Mouse (Mus musculus) left cerebral cortex, postnatal 25 days (tissue): ENCODE data around the gene Card11. TPM values are rescaled to one million over a fixed set of nuclear protein-coding genes. Genes with fewer than 3 reads are reported as not detected.

ENCODE experiments used
- DNase-seq, 2 experiments: peaks; one replicate each; pipeline ENCODE4 v3.0.0; 2022; ENCODE audit warnings: low spot score in 2 of 2, mixed read lengths in 1 of 2
- intact Hi-C: fragments of 180-260 bp; cut with DNase I; formaldehyde crosslinking; loops from one replicate; pipeline ENCODE4 v1.15.1; 2025
- total RNA-seq, 2 experiments: library from RNA; stranded (reverse); gene quantifications; 2 replicates each; pipeline ENCODE4 v1.2.3; 2021

Gene Card11
- total RNA-seq, 2 experiments from 2014 or later: 0.16 TPM; not detected in 1

DNA sequence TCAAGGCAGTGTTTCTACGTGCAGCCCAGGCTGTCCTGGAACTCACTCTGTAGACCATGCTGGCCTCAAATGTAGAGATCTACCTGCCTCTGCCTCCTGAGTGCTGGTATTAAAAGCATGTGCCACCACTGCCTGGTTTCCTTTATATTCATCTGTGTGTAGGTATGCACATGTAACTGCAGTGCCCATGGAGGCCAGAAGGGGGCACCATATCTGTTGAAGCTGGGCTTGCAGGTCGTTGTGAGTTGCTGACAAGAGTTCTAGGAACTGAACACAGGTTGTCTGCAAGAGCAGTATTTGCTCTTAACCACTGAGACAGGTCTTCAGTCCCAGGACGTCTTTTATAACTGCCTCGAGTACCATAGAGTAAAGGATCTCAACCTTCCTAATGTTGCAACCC is 2.6 kb downstream of the Card11 start:
- intact Hi-C loops: no loop called here
- no peak for DNase-seq

DNA sequence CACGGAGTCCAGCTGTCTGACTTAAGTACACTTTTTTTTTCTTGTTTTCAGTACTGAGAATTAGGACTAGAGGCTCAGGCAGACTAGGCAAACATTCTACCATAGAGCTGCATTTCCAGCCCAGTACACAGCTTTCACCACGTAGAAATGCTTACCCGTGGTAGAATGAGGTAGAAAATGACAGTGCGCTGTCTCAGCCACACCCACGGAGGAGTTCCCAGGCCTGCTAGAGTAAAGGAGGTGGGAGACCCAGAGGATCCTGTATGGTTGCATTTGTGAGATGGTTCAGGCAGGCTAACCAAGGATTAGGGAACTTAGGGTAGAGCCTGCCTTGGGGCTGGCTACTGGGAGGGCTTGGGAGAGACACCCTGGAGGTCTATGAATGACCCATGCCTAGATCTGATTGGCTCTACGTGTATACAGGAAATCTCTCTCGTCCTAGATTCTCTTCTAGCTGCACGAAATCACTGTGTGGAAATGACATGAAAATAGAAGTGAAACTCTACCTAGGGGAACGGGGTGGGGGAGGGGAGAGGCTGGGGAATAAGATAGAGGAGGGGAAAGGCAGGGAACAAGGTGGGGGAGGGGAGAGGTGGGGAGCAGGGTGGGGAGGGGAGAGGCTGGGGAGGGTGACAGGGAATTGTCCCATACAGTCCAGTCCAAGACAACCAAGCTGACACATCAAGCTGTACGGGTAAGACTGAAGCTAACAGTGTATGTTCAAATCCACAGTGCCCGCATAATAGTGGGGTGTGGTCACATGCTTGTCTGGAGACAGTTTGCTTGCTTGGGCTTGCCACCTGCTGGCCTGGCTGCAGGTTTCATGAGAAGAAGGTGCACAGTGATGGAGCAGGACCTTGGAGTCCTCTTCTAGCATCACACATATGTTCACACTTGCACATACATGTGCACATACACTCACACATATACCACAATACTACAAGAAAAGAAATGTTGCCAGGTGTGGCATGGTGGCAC is 8.0 kb downstream of the Card11 start:
- no peak for DNase-seq
- intact Hi-C loops: no loop called here

DNA sequence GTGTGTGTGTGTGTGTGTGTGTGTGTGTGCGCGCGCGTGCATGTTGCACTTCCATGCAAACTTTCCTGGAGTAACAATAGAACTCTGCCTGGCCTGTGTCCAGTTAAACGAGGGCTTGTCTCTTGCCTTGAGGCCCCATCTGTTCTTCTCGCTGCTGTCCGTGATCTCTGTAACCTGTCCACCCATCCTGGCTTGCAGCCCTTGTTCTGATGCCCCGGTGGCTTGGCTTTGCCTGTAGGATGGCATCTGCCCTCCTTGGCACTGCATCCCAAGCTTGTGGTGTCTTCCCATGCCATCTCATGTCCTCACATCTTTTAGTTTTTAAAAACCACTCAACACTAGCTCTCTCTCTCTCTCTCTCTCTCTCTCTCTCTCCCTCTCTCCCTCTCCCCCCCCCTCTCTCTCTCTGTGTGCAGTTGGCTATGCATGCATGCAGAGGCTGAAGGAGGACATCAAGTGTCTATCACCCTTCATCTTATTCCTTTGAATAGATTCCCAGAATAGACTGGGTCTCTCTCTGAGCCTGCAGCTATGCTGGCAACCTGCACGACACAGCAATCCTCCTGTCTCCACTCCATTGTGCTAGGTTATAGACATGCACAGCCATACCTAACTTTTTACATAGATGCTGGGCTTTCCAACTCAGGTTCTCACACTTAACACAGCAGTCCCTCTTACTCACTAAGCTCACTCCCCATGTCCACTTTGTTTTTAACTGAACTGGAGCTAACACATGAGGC is 14.9 kb downstream of the Card11 start:
- DNase-seq: no peak
- intact Hi-C loops: no loop called here

DNA sequence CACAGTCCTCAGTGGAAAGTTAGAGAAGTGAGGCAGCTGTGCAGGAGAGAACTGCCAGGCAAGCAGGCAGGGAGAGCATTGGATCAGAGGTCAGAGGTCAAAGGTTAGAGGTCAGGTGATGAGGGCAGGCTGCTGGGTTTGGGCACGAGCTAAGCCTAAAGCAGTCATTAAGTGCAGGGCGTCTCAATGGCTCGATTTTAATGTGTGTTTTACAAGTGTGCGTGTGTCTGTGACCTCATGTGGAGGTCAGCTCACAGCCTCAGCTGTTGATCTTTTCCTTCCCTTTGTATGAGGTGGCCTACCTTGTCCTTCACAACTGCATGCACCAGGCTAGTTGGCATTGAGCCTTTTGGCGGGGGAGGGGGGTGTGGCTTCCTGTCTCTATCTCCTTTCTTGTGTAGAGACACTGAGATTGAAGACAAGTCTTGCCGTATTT is 19.0 kb downstream of the Card11 start:
- intact Hi-C loops: no loop called here

DNA sequence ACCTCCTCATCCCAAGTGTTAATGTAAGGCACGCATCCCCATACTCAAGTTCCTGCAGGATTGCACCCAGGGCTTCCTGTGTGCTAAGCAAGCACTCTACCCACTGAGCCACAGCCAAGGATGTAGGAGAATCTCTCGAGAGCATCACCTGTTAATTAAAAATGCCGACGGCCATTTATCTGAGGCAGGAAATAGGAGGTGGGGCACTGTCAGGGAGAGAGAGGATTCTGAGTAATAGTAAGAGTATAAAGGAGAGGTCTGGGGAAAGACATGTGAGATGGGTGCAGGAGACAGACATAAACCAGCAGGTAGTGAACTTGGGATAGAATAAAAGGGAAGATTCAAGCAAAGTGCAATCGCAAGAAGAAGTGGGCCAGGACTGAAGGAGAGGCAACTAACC is 19.6 kb downstream of the Card11 start:
- DNase-seq: no peak
- intact Hi-C loops: no loop called here

More for the DNA sequence above, 19.0 kb downstream of the Card11 start:
- no peak for DNase-seq

DNA sequence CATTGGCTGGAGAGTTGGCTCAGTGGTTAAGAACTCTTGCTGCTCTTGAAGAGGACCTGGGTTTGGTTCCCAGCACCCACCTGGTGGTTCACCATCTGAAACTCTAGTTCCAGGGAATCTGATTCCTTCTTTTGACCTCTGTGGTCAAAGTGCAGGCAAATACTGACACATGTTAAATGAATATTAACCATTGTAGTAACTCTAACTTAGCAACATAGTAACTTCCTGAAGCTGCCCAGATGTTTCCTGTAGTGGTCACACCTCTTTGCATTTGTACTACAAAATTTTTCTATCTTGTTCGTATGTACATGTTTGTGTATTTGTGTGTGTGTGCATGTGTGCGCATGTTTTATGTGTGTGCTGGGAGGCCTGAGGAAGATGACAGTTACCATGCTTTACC is 20.3 kb downstream of the Card11 start:
- DNase-seq: no peak
- intact Hi-C loops: no loop called here

DNA sequence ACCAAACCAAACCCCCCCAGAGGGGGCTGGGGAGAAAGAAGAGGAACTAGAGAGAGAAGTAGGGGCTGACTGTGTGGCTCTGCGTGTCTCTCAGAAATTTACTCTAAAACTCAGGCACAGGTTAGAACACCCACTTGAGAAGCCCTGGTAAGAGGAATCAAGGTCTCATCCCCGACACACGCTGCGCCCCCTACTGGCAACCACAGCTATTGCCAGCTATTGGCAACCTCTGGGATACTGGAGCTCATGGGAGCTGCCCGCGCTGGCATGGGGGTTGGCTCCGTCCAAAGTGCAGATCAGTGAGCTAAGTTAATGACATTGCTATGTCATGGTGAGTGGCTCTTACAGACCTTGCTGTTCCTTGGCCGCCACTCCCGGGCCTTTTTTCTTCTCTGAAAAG is 37.4 kb downstream of the Card11 start:
- peak; percentile 26 to 59 for DNase-seq
- intact Hi-C loops: loop anchor here (1.0 to 5.0 kb wide), 3 partner anchors 91 to 116 kb away; no protein-coding TSS in a partner anchor

DNA sequence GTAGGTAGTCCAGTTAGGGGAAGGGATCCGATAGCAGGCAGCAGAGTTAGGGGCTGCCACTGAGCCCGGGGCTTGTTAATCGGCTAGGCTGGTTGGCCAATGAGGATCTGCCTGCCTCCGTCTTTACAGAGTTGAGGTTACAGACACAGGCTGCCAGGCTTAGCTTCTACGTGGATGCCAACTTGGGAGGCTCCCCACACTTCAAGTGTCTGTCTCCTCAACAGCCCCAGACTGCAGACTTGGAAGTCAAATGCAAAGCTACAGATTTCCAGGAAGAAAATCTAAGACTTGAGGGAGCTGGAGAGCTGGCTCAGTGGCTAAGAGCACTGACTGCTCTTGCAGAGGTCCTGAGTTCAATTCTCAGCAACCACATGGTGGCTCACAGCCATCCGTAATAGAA is 39.6 kb downstream of the Card11 start:
- intact Hi-C loops: loop anchor here (5.0 kb wide), 2 partner anchors 88 to 117 kb away; no protein-coding TSS in a partner anchor
- peak in 1 of 2 experiments; percentile 25 for DNase-seq

DNA sequence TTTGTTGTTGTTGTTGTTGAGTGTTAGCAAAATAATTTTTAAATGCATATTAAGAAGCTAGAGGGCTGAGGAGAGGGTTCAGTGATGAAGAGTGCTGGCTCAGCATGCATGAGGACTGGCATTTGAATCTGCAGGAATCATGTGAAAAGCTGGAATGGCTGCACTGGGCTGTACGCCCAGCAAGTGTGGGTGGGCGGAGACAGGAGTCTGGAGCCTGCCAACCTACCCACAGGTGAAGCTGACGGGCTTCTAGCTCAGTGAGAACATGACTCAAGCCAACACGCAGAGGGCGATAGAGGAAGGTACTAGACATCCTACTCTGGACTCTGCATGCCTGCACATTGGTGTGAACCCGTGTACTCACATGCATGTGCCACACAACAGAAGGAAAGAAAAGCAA is 41.2 kb downstream of the Card11 start:
- peak; percentile 34 to 89 for DNase-seq
- intact Hi-C loops: no loop called here

DNA sequence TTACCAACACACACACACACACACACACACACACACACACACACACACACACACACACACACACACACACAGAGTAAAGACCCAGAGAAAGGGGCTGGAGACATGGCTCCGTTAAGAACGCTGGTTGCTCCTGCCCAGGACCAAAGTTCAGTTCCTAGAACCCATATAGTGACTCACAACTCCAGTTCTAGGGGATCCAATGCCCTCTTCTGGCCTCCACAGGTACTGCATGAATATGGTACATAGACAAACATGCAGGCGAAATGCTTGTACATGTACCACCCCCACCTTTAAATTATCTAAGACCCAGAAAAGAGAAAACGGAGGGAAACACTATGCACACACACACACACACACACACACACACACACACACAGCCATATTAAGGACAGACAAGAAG is 43.3 kb downstream of the Card11 start:
- DNase-seq: no peak
- intact Hi-C loops: no loop called here

DNA sequence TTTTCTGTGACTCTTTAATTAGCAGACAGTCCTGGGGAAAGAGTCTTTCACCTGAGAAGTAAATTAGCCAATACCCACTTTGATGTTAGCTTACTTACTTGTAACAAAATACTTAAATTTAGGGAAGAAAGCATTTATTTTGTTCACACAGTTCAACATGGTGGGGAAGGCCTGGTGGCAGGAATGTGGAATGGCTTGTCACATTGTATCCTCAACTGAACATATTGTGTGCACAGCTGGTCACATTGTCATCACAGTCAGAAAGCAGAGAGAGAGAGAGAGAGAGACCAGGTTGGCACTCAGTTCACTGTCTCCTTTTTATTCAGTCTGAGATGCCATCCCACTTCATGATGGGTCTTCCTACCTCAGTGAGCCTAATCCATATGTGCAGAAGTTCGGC is 44.7 kb downstream of the Card11 start:
- DNase-seq: peak in 1 of 2 experiments; percentile 27
- intact Hi-C loops: no loop called here

DNA sequence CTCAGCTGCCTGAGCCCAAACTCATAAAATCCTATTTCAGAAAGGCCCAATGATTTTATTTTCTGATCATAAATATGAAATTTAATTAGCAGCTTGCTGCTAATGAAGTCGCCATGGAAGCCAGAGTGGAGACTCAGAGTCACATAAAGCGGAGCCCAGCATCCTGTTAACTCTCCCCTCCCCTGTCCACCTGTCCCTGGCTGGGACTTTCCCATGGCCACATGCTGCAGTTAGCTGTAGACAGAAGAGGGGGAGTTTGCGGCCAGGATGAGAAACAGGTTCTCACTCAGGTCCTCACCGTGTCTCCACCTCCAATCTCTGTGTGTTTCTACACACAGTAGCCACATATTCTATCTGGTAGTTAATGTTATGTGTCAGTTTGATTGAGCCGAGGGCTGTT is 48.6 kb downstream of the Card11 start:
- intact Hi-C loops: no loop called here
- no peak for DNase-seq

DNA sequence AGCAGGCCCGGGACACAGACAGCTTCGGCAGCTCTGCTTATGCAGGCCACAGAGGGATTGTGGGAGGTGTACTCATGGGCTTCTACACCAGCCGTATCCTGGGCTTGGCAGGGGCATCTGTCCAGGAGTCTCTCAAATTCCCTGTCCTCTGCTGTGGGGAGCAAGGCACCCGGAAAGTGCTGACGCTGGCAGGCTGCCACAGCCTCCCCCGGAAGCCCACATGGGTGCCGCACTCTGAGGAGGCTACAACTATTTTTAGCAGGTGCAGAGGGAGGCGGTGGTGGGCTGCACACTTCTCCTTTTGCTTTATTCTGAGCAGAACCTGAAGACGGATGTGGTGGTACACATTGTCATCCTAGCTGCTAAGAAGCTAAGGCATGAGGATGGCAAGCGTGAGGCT is 52.4 kb downstream of the Card11 start:
- peak; percentile 76 to 88 for DNase-seq
- intact Hi-C loops: loop anchor here (1.0 to 10.0 kb wide), 2 partner anchors 110 to 1747 kb away; partner anchors contain the start of gene Slc29a4

DNA sequence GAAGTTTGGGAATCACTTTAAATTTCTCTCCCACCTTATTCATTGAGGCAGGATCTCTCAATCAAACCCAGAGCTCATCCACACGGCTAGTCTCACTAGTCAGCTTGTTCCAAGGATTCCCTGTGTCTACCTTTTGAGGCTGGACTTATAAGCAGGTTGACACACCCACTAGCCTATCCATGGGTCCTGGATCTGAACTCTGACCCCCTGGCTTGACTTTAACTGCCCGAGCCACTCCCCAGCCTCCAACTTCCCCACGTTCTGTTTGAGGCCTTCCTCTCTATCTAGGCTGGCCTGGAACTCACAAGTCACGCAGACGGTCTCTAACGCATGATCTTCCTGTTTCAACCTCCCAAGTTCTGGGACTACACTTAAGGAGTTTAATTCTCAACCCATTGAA is 54.3 kb downstream of the Card11 start:
- no peak for DNase-seq
- intact Hi-C loops: loop anchor here (10.0 kb wide), 1 partner anchor 1749 kb away; the partner anchor contains the start of gene Slc29a4

DNA sequence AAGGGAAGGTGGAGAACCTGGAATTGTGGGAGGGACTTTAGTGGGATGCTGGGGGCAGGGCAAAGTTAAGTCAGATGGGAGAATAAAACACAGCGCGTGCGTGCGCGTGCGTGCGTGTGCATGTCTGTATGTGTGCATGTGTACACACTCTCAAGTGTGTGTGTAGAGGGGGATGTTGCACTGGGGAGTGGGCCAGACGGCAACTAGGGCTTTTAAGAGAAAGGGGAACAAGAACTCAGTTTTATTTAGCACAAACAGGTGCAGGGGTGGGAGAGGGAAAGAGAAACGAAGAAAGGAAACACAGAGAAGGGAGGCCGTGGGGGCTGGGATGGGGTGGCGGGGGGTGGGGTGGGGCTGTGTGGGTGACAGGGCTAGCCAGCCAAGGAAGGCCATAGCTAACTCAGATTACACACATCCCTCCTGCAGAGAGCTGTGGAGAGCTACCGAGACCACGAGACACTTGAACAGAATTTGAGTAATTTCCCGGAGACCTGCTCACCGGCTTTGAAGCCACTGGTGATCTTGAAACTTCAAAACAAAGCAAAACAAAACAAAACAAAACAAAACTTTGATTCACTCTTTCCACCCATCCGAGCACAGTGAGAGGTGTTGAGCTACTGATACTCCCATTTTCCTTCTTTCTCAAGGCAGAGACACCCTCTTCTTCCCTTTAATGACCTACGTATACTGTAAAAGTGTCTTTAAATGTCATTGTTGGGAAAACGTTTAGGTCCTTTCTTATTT is 55.8 kb downstream of the Card11 start:
- intact Hi-C loops: loop anchor here (10.0 kb wide), 1 partner anchor 1750 kb away; the partner anchor contains the start of gene Slc29a4
- no peak for DNase-seq

DNA sequence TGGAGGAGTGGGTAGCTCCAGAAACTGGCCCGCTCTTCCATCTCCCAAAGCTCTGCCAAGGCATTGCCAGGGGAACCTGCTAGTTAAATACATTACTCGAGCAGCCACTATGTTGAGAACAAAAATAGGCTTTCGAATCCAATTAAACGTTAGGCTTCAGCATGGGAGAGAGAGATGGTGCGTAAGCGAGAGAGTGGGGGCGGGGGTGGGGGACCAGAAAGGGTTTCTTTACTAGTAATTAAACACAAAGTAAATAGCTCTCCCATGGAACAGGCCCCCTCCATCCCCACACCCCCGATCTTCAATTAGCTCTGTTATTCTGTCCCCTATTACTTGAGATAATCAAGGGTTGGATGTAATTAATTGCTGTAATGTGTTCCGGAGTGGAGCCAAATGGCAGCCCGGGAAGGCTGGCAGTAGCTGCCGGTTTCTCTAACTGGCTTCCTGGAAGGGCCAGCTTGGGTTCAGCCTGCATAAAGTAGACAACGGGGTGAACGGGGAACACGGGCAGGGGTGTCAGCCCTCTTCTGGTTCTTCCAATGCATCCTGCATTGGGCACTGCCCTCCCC is 59.4 kb downstream of the Card11 start:
- intact Hi-C loops: loop anchor here (2.0 to 10.0 kb wide), 2 partner anchors 50 to 1754 kb away; partner anchors contain the start of gene Slc29a4
- DNase-seq: peak; percentile 39 to 81

DNA sequence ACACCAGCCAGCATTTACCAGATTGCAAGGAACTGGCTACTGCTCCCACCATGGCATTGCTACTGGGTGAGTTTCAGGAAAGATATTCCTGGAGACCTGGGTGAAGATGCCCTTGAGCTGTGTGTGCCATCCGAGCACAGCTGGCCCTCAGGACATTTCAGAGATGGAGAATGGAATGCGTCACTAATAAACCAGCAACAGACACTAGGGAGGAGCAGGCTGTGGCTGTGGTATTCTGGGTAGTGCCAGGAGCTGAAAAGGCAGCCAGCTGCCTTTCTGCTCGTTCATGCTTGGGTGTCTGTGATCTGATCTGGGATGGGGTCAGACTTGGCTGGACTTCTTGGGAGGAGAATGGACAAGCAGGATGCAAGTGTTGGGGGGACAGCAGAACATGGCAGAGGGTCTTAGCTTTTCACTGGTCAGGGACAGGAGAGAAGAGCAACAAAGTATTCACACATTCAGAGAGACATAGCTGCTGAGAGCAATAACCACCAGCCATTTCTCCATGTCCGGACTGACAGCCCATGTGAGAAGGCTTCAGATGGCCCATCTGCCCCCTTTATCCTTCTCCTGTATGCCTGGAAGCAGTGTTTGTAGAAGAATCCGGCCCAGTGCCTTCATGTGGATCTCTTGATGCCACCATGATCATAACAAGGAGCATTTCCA is 60.0 kb downstream of the Card11 start:
- no peak for DNase-seq

DNA sequence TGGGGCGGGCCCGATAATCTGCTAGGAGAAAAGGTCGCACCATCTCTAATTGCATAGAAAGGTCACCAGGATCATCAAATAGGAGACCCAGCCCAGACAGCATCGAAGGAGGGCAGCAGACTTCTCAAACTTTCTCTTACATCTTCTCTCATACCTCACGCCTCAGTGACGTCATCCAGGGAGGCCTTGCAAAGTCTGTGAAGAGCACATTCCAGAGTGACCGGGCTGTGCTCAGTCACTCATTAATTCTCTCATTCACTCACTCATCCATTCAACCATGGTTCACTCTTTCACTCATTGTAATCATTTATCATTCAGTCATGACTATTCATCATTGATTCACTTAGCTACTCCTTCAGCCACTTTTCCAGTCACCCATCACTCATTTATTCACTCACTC is 63.6 kb downstream of the Card11 start:
- intact Hi-C loops: no loop called here
- DNase-seq: no peak

More for the DNA sequence above, 60.0 kb downstream of the Card11 start:
- intact Hi-C loops: loop anchor here (2.0 to 10.0 kb wide), 2 partner anchors 50 to 1754 kb away; partner anchors contain the start of gene Slc29a4

DNA sequence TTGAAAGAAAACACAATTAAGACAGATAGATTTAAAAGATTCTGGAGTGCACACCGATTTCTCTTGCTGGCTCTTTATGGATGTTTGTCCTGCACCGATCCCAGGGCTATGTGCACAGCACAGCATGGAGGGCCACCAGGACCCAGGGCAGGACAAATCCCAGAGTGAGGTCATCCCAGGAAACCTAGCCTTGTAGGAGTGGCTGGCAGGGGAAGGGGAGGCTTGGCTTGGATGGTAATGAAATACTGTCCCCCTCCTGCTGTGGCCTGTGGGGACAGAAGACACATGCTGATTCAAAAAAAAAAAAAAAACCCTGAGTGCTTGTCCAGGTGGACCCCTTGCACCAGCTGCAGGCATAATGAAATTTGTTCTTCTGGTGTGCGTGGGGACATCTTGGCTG is 64.5 kb downstream of the Card11 start:
- intact Hi-C loops: no loop called here
- no peak for DNase-seq
